Mouse (Mus musculus) testis, postnatal 10 days (tissue): ENCODE data around the gene Irf2bp2.

ENCODE experiments used
- DNase-seq: peaks from one replicate; pipeline ENCODE4 v3.0.0; 2021; ENCODE audit warnings: low spot score

Gene Irf2bp2

DNA sequence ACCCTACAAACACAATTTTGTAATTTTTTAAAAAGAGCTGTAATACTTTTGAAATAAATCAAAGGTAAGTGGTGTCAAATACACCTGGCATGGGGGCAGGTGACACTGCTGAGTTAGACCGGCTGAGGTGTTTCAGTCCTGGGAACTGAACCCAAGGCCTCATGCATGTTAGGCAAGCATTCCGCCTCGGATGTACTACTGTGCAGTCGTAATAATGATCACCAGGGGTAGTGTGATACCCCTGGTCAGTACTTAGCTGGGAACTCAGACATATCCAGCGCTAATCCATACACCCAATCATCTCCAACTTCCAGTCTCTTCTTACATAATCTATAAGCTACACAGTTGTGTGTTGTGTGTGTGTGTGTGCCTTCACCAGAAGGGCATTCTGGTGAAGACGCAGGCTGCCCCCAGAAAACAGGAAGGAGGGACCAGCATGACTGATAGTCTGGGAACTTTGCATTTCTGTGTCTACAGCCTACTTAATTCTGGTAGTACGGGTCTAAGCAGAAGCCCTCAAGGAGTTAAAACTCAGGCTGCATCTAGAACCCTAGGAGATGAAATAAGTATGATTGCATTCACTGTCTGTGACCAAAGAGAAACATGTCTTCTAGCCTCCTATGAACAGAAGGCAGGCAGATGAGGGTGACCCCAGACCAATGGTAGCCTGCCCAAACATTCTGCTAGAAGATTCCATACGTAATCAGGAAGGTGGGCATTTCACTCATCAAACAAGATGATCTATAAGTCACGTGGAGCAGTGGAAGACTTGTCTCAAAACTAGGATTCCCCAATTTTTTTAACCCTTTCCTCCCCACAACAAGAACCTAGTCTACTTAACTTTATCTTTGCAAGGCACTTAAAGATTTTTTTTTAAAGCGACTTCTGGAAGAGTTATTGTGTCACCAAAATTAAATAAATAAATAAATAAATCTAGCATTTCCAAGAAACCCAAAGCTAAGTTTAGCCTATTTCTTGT lies 6.9 kb downstream of the Irf2bp2 start:
- DNase-seq, result no peak

DNA sequence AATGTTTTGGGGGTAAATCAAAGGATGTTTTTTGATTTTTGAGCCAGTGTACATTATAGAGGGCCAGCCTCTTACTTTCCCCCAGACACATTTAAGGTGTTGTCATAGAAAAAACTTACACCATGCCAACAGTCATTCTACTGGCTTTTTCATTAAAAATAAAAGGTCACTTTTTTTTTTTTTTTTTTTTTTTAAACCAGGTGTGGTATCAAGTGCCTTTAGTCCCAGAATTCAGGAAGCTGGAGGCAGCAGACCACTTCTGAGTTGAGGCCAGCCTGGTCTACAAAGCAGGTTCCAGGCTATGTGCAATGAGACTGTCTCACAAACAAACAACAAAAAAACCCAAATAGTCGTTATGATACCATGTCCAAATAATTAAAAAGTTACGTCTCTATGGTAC lies 7.7 kb downstream of the Irf2bp2 start:
- no peak for DNase-seq

DNA sequence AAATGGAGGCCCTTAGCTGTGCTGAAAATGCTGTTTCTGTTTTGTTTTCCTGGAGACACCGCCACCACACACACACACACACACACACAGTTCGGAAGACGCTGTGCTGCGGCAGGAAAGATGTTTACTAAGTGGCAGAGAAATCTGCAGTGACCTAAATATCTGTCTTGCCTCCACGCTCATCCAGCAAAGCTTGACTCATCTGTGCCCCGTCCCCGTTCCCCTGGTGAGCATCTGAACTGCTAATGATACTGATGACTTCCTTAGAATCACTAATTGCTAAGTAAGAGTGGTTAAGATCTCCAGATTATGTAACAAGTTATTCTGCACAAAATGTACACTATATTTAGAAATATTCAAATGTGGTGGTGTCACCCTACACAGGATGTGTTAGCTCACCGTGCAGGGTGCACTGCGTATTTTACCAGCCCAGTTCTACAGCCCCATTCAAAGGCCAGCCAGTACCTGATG lies 8.2 kb downstream of the Irf2bp2 start:
- no peak for DNase-seq

DNA sequence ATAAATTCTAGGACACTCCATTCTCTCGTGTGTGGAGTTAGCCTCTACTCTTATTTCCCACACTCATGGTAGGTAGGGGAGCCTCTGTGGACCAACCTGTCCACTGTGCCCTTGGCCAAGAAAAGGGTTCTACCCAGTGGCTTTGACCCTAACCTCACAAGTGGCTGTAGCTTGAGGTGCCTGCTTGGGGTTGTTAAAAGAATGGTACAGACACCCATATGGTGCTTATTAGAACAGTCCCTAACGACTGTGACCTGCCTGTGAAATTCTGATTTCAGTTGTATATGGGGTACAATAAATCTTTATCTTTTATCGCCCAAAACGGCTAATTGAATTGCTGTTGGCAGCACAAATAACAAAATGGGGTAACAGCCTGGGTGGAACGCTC lies 8.9 kb downstream of the Irf2bp2 start:
- no peak for DNase-seq

DNA sequence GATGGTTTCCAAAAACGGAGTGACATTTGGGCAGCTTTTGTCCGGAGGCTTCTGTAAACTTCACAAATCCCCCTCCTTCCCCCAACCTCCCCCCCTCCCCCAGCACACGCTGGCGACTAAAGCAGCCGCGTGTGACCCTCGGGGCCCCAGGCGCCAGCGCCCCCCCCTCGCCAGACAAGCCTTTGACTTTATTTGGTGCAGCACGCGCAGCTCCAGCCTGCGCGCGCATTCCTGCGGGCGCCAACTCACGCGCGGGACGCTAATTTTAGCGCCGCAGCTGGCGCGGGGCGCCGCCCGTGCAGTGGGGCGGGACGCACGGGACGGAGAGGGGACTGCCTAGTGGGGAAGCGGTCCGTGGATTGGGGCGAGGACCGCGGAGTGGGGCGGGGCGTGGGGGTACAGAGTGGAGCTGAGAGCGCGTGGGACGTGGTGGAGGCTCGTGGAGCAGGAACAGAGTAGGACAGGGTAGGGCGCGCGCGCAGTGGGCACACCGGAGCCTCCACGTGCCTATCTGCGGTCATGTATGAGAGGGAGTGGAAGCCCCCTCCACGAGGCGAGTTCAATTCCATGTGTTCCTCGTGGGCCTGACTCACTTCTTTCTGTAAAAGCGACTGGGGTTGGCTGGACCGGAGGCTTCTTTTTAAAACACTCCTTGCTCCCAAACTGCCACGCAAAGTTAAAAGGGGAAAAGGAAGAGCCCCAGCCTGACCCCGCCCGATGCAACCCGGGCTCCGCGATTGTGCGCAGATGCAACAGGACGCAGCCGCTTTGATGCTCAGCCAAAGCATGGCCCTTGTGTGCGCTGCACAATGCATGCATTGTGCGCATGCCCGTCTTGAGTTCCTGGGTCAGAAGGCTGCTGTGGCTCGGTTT lies 9.6 kb downstream of the Irf2bp2 start:
- DNase-seq, result peak; percentile 81

DNA sequence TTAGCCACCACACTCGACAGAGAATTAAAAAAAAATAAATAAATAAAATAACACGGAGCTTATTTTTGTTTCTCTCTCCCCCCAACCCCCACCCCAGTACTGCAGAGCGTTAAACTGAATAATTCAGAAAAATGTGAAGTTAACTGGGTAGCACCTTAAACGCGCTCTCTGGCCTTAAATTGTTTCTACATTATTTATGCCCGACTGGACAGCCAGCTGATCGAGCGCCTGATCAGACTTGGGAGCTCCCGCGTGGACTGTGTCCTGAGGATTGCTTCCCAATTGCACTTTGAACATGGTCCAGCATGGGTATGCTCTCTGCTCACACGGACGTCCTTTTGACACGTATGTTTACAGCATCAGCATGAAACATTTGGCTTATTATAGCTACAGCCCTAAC lies 10.3 kb downstream of the Irf2bp2 start:
- no peak for DNase-seq

DNA sequence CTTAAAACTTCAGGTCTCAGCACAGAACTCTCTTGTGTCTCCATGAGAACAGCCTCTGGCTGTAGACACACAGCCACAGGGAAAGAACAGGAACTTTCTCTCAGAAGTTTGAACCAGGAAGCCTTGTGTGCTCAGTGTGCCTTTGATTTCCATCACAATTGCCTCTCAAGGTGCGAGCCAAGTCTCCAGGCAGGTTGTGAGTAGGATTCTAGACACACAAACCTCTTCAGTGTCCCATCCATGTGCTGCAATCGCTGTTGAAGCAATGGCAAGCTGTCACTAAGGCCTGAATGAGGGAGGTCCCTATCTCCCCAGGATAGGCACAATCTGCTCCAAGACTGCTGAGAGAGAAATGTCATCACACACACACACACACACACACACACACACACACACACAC lies 10.8 kb downstream of the Irf2bp2 start:
- no peak for DNase-seq

DNA sequence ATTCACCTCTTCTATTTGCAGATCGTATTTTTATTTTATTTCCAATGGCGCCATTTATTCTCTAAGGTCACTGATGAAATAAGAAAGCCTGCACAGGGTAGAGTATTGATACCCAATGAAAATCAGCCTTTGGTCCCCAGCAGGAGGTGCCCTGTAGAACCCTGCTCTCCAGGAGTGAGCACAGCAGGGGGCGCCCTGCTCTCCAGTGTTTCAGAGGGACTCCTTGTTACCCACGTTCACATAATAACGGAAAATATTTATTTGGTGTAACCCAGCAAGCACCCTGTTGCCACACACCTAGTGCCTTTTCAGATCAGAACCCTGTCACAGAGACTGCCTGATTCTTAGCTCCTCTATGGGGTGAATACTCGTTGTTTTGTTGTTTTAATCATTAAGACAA lies 11.3 kb downstream of the Irf2bp2 start:
- DNase-seq, result peak; percentile 83

DNA sequence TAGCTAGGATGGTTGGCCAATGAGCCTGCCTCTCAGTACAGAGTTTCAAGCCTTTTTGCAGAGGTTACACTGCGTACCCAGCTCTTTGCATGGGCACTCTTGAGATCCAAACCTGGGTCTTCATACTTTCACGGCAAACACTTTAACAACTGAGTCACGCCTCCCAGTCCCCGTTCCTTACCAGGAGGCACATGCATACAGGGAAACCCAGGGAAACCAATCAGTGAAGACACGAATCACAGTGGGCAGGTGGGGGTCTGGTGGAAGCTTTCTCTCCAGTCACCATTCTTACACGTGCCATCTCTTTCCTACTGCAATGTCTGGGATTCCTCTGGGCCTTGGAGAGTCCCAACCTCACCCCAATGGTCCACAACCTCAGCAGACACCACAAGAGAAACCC lies 12.1 kb downstream of the Irf2bp2 start:
- DNase-seq, result no peak

DNA sequence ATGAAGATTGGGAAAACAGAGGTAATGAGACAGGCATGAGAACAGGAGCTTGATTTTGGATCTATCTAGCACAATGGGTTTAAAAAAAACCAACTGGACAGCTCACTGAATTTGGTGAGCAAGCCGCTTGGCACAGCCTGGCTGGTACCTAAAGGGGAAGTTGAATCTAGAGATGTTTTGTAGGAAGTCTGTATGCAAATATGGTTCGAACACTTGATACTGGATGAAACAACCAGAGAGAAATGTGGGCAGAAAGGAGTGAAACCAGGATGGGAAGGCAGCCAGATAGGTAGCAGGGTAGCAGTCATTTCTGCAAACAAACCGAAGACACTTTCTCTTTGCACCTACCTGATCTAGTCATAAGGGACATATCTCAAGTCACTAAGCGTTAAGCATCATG lies 13.0 kb downstream of the Irf2bp2 start:
- DNase-seq, result no peak

DNA sequence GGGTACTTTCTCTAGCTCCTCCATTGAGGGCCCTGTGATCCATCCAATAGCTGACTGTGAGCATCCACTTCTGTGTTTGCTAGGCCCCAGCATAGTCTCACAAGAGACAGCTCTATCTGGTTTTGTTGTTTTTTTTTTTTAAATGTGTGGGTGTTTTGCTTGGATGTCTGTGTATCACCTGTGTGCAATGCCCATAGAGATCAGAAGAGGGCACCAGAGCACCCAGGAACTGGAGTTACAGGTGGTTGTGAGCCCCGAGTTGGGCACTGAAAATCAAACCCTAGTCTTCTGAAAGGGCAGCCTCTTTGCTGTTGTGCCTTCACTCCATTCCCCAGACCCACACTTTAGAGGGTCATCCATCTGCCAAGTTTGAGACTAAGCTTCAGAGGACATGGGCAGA lies 13.7 kb downstream of the Irf2bp2 start:
- no peak for DNase-seq

DNA sequence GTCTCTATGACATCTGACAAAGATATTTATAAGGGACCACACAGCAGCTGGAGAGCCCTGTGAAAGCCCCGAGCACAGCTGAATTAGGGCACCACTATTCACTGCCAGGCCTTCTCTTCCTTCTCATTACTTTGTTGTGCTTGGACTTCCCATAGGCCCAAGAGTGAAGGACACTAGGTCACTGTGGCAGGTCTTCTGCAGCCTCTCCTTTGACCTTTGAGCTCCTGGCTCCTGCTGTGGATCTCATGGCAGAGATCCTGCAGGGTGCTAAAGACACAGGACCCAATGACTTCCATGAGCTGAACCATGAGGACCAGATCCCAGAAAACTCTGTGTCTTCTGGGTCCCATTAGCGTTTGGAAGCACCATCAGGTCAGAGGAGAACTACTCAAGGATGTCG lies 15.1 kb downstream of the Irf2bp2 start:
- DNase-seq, result no peak

DNA sequence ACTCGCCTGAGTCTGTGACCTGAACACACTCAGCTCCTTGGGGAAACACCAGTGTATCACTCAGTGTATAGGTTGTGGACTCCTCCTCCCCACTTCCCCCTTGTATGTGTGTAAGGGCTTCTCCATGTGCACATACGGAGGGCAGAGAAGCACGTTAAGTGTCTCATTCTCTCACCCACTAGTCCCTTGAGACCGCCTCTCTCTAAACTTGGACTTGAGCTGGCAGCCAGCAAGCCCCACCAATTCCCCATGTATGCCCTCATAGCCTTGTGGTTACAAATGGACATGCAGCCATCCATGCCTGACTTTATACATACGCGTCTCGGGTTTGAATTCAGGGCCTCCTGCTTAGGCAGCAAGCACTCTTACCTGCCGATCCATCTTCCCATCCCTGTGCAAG lies 16.9 kb downstream of the Irf2bp2 start:
- no peak for DNase-seq

DNA sequence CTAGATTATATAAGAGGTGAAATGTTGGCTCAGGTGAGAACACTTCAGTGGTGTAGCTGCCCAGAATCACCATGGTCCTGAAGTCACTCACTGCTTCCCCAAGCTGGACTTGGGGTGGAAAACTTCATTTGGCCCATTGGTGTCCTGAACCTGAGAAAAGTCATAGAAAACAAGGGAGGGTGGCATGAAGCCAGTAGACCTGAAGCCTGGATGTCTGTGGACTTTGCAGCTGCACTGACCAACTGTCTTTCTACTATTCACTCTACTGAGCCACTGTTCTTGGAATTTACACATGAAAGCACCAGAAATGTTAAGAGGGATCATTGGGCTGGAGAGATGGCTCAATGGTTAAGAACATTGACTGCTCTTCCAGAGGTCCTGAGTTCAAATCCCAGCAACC lies 17.7 kb downstream of the Irf2bp2 start:
- no peak for DNase-seq

DNA sequence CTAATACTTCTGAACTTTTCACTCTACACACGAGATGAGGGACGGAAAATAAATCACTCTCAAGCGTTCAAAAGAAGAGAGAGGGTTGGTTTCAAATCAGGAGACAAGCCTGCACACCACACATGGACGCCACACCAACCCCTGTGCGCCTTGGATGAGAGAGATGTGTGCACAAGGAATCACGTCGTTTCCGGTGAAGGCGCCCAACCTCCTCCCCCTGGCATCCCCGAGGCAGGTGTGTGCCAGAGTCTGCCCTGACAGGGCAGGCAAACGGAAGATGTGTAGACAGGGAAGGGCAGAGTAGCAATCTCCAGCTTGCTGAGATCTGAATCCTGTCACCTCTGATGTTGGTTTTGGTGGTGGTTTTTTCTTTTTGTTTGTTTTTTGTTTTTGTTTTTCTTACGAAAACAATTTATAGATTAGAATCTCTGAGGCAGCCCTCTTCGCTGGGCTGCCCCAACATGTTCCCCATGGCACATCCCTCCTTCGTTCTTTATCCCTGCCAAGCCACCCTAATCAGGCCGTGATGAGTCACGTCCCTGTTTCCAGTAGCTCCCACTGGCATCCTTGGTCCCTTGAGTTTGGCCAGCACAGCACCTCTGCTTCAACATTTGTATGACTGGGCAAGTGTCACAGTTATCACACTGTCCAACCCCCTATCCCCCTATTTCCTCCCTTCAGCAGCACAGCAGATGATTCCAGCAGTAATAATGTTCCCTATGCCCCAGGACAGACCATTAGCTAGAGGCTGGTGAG lies 18.7 kb downstream of the Irf2bp2 start:
- no peak for DNase-seq

DNA sequence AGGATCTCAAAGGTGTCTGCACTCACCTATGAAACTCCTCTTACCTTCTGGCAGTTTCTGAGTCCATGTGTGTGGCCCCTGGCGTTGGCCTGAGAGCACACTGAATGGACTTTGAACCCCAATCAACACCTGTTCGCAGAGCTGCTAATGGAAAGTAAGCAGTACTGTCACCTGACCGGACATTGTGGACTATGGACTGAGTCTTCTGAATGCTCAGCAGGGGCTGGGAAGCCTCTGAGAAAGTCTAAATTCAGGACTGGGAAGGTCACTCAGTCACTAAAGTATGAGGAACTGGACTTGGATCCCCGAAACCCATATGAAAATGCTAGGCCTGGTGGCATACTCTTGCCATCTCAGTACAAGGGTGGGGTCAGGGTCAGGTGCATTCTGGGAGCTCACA lies 19.9 kb downstream of the Irf2bp2 start:
- DNase-seq, result no peak

DNA sequence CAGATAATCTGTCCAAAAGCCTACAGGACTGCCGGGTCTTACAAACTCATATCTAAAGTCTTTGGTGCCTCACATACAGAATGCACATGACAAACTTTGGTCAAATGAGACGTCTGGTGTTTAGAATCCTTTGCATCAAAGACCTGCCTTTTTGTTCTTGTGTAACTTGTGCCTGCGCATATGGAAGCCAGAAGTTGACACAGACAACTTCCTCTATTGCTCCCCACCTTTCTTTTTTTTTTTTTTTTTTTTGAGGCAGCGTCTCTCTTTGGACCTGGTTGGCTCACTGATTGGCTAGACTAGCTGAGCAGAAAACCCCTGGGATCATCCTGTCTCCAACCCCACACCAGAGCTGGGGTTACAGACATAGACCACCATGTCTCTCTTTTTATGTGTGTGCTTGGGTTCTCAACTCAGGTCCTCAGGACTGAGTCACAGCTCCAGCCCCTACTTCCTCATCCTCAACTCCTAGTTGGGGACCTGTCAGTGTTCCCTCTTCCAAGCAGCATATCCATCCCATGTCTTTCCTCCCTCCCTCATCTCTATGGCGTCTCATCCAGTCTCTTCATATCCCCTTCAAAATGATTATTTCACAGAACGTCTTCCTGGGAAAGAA lies 20.6 kb downstream of the Irf2bp2 start:
- DNase-seq, result no peak

DNA sequence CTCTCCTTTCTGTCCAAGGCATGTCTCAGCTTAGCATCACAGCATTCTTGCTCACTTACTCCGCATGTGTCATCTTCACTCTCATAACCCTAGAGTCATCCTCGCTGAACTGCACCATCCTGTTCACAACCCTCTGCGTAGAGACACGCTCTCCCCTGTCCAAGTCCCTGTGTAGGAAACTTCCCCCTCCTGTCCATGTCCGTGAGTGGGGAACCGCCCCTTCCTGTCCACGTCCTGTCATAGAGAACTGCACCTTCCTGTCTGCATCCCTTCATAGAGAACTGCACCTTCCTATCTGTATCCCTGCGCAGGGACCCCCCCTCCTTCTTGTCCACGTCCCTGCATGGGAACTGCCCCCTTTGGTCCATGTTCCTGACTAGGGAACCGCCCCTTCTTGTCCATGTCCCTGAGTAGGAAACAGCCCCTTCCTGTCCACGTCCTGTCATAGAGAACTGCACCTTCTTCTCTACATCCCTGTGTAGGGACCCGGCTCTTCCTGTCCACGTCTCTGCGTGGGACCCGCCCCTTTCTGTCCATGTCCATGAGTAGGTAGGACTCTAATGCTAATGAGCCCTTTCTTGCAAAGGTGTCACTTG lies 22.6 kb downstream of the Irf2bp2 start:
- DNase-seq, result no peak

DNA sequence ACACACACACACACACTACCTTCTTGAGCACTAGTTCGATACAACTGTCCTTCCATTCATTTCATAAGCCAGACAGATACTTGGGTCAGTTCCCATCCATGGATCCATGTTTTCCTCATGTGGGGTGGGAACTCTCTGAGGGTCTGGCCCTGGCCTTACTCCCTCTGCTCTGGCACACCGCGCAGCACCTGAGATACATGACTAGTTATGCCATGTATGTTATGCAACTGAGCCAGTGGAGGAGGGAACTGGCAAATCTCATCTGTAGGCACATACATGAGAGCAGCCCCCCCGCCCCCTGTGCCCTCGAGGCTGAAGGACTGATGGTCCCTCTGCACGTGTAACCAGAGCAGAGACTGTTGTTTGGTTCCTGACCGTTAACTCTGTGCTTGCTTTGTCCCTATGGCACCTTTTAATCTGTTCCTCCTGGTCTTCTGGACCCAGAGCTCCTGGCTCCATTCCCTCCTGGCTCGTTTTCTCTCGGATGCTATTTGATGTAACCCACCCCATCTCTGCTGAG lies 23.2 kb downstream of the Irf2bp2 start:
- DNase-seq, result no peak

DNA sequence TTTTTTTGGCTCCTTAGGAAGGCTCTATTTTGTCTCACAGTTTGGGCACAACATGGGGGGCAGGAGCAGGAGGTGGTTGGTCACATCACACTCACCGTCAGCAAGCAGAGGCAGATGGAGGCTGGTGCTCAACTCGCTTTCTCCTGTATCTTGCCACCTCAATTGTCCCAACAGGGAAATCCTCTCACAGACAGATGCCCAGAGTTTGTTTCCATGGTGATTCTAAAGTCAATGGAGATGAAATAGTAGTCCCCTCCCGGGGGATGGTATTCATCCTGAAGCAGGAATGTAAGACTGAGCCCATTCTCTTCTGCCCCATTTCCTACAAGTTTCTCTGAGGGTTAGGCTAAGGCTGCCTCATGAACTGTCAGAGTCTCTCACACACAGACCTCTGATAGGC lies 23.7 kb downstream of the Irf2bp2 start:
- no peak for DNase-seq

DNA sequence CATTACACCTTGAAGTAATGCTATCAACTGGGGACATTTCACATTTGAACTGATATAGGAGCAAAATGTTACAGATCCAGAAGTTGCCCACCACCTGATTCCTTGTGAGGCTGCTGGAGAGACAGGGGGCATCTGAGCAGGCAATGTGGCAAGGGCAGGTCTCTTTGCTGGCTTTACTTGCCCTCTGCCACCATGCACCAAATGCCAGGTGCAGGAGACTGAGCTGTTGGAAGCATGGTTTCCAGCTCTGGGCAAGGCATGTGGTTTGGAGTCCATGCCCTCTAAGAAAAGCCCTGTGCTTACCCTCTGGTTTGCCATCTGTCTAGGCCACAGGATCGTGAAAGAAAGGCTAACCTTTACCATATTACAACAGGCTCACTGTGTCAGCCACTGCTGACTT lies 24.1 kb downstream of the Irf2bp2 start:
- DNase-seq, result no peak
